Mouse (Mus musculus): ENCODE data around the gene Il17rc. TPM values are rescaled to one million over a fixed set of nuclear protein-coding genes. Genes with fewer than 3 reads are reported as not detected.
A peak's percentile ranks its signal among the peaks of the same experiment; 100 is the strongest.

Il17rc gene
- total RNA-seq (2022): 1 to 10 TPM; 5.2 to 8.3 (median 5.6) TPM

DNA sequence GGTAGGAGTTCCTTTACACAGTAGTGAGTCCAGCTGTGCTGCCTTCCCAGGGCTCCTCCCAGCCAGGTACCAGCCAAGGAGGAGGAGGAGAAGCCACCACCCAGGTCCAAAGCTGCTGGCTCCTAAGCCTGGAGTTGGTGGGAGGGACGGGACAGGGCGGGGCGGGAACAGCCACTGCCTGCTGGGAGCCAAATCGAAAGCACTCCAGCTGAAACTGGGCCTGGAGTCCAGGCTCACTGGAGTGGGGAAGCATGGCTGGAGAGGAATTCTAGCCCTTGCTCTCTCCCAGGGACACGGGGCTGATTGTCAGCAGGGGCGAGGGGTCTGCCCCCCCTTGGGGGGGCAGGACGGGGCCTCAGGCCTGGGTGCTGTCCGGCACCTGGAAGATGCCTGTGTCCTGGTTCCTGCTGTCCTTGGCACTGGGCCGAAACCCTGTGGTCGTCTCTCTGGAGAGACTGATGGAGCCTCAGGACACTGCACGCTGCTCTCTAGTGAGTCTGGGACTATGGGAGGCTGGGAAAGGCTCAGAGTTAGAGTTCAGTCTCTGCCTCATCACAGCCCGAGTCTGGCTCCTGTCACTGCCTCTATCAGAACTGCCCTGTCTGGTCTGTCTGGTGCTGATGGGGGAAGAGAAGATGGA, at the start of gene Il17rc:
Gene Il17rc (plus strand): TSS at position 131 of the 640 bp plus-strand sequence.
- no peak for DNase-seq (ENCODE audit: low spot score in 2 of 2)

GRCm38 (mm10) chr6:113423000-113423399, 48.2 kb upstream of the Il17rc start:
- no peak for DNase-seq (ENCODE audit: low spot score in 2 of 2)

GRCm38 (mm10) chr6:113424187-113424586, 47.0 kb upstream of the Il17rc start:
- DNase-seq (ENCODE audit: low spot score in 2 of 2): no peak

GRCm38 (mm10) chr6:113426696-113427095, 44.5 kb upstream of the Il17rc start:
- no peak for DNase-seq (ENCODE audit: low spot score in 2 of 2)

DNA sequence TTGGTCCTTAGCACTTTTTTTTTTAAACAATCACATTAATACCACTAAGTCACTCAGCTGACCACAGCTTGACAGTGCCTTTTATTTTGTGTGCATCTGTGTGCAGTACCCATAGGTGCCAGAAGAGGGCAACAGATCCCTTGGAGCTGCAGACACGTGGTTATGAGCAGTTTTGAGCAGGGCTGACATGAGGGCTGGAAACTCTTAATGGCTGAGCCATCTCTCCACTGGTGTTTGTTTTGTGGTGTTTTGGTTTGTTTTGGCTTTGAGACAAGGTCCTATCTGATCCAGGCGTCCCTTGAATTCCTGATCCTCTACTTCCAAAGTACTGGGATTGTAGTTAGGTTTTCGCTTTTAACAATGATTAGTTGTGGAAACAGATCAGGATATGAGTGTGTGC, 43.8 kb upstream of the Il17rc start:
- no peak for DNase-seq (ENCODE audit: low spot score in 2 of 2)

GRCm38 (mm10) chr6:113428006-113428405, 43.2 kb upstream of the Il17rc start:
- no peak for DNase-seq (ENCODE audit: low spot score in 2 of 2)

GRCm38 (mm10) chr6:113429965-113430364, 41.3 kb upstream of the Il17rc start:
- DNase-seq (ENCODE audit: low spot score in 2 of 2): no peak

DNA sequence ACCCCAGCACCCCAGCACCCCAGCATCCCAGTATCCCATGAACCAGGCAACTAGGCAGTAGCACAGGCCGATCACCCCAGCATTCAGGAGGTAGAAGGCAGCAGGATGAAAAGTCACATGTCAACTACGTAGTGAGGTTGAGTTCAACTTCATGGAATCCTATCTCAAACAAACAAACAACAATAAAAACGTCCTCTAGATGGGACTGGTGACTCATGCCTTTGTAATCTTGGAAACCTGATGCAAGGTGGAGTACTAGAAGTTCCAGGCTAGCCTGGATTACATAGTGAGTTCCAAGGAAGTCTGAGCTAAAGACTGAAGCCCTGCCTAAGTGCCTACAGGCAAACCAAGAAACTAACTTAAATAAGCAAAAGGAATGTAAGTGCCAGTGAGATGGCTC, 40.4 kb upstream of the Il17rc start:
- no peak for DNase-seq (ENCODE audit: low spot score in 2 of 2)

DNA sequence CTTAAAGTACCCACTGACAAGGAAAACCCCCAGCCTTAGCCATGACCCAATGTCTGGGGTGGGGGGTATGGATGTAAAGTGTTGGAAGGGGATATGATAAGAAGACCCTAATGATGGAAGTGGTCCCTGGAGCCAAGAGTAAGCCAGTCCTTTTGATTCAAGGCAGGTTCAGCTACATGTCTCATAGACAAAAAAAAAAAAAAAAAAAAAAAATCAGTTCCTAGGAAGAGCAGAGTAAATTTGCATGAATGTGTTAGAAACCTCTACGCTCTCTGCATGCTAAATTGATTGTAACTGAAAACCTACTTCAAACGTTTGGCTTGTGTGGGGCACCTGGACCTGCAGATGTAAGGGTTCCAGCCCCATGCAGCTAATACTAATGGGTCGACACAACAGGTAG, 39.4 kb upstream of the Il17rc start:
- DNase-seq (ENCODE audit: low spot score in 2 of 2): no peak

DNA sequence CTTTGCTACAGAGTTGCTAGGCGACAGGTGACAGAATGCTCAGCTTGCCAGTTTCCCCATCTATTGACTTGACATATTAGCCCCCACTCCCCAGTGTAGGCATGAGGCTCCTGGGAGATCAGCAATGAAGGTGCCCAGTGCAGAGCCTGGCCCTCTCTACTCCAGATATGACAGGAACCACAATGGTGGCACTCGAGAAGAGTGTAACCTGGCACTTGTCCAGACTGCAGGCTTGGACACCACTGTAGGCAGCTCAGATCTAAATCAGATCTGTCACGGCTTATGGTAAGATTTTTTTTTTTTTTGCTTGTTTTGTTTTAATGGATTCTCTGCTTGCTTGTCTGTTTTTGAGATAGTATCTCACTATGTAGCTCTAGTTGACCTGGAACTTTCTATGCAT, 37.6 kb upstream of the Il17rc start:
- DNase-seq (ENCODE audit: low spot score in 2 of 2): no peak

- no peak for DNase-seq (ENCODE audit: low spot score in 2 of 2)
Observed at GRCm38 (mm10) chr6:113434691-113435090, 36.5 kb upstream of the Il17rc start.

GRCm38 (mm10) chr6:113435664-113436205, 35.5 kb upstream of the Il17rc start, which contains the start of gene Cidec:
Gene Cidec, minus strand, starts transcription at chr6:113435760.
- DNase-seq (ENCODE audit: low spot score in 2 of 2): no peak

DNA sequence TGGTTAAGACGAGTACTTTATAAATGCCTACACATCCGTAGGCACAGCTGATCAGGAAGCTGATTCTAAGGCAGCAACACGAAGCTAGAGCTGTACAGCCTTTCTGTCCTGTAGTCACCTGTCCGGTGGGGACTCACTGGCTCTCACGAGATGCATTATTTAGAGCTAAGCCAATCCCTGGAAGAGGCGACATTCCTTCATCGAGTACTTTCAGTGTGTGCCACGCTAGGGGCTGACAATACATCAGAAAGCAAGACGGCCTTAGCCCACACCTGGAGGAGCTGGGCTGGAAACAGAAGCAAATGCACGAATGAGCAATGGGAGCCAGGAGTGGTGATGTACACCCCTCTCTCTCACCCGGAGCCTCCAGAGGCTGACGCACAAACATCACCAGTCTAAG, 34.1 kb upstream of the Il17rc start:
- no peak for DNase-seq (ENCODE audit: low spot score in 2 of 2)

GRCm38 (mm10) chr6:113438721-113439430, 32.4 kb upstream of the Il17rc start:
- DNase-seq (ENCODE audit: low spot score in 2 of 2): no peak

DNA sequence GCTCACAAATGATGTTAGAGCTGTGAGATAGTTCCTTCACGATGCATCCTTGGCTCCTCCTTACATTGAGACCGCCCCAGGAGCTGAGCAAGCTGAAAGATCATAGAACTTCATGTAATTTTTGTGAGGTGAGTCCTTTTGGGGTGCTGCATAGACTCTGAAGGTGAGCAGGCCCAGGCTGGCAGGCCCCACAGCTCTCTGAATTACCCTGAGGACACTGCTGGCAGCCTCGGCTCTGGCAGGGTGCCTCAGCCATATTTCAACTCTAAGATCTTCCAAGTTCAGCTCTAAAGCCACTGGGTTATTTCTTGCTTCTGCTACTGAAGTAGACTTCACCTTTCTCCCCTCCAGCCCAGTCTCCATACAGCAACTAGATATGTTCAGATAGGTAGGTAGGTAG, 30.5 kb upstream of the Il17rc start:
- no peak for DNase-seq (ENCODE audit: low spot score in 2 of 2)

DNA sequence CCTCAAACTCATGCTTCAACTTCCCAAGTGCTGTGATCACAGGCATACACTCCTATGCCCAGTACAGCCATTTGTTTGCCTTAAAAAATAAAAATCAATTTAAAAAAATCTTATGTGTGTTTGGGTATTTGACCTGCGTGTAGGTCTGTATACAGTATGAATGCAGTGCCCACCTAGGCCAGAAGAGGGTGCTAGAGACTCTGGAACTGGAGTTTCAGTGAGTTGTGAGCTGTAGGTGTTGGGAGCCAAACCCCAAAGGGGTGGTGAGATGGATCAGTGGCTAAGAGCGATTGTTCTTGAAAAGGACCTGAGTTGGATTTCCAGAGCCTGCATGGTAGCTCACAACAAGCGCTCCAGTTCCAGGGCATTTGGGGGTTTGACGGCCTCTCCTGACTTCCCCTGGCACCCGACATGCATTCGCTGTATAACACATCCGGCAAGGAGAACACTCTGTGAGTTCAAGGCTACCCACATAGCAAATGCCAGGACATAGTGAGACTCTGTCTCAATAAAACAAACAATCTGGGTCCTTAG, 30.0 kb upstream of the Il17rc start:
- DNase-seq (ENCODE audit: low spot score in 2 of 2): no peak

DNA sequence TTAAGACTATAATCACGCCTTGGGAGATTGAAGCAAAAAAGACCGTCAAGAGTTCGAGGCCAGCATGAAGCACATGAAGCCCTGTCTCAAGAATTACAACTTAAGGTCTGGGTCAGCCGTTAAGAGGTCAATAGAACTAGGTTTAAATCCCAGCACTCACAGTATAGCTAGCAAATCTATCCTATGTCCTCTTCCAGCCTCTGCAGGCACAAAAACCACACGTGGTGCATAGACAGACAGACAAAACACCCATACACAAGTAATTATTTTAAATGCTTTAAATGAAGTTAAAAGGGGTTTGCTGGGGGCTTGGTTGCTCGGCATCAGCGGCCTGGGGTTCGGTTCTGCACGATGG, 29.2 kb upstream of the Il17rc start:
- DNase-seq (ENCODE audit: low spot score in 2 of 2): no peak

DNA sequence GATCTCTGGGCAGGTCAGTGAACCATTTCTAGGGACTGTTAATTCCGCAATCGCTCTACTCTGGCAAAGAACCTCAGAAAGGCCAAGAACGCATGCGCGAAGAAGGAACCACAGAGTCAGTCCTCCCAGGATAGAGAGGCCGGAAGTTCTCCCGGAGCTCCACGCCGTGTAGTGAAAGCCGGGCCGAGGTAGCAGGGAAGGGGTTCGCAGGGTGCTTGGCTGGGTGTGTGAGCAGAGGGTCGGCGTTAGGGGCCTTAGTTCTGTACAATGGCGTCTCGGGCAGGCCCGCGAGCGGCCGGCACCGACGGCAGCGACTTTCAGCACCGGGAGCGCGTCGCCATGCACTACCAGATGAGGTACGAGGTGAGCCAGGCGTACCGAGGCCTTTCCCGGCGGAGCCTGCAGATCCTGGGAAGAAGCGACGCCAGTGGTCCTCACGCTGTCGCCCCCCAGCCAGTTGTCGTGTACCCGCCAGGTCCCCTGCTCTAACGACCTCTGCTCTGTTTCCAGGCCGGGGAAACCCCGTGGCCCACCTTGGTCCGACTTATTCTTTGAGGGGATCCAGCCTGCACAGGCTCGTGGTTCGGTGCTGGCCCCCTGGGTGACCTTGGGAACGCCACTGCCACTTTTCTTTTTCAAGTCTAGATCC, 28.7 kb upstream of the Il17rc start, which contains the start of gene Jagn1:
Gene Jagn1 (plus strand): TSS at position 128 of the 649 bp plus-strand sequence.
- peak; percentile 82 to 83 for DNase-seq (ENCODE audit: low spot score in 2 of 2)

GRCm38 (mm10) chr6:113443091-113443490, 28.1 kb upstream of the Il17rc start:
- DNase-seq (ENCODE audit: low spot score in 2 of 2): no peak

GRCm38 (mm10) chr6:113444207-113444965, 26.8 kb upstream of the Il17rc start:
- no peak for DNase-seq (ENCODE audit: low spot score in 2 of 2)

GRCm38 (mm10) chr6:113447639-113448038, 23.6 kb upstream of the Il17rc start:
- no peak for DNase-seq (ENCODE audit: low spot score in 2 of 2)
